Mouse (Mus musculus): ENCODE results near the gene H2-DMb1. TPM values are rescaled to one million over a fixed set of nuclear protein-coding genes. Genes with fewer than 3 reads are reported as not detected.

The H2-DMb1 gene
- 0.15 and 0.87 TPM in 2 replicates for polyA plus RNA-seq (2014; fragmentation: Nextera tagmentation; extraction: Ambion mirVana)

DNA sequence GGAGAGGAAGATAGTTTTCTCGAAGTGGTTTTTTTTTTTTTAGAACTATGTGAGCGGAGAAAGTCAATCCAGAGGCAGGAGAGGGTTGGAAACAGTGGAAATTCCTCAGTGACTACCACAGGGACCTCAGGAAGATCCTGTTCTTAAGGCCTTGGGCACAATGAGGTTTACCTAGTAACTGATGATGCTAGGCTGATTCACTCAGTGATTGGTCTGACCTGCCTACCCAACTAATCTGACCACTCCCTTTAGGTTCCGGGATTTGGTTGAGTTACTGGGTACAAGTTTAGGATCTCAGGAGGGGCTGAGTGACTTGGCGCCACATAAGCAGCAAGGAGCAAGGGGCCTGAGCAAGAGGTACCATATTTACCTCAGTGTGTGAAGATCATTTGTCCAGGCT is at the start of gene H2-DMb1:
H2-DMb1 (plus strand) TSS at position 150 of the 400 bp plus-strand sequence.
- 61% methylated on average over 4 of the region's 4 CpGs for WGBS
- no peaks in the 10 kb centered on the region for H3K36me3 ChIP-seq (ENCODE audit: control insufficient read depth, insufficient read depth, low read length)
- no peak for DNase-seq (ENCODE audit: low spot score)
- ATAC-seq (replicated peaks; ENCODE audit: low FRiP score) = no peak
- no peaks in the 10 kb centered on the region for H3K4me1 ChIP-seq (replicated peaks; ENCODE audit: control insufficient read depth, insufficient read depth, low read length)
- no peak within 1 kb of the TSS for H3K4me2 ChIP-seq (ENCODE audit: low read depth, low read length, severe bottlenecking)
- no peak within 1 kb of the TSS for H3K4me3 ChIP-seq (ENCODE audit: low read depth, low read length)
- H3K27me3 ChIP-seq (ENCODE audit: control insufficient read depth, insufficient read depth, low read length) = no peaks in the 10 kb centered on the region
- no peak within 1 kb of the TSS for H3K27ac ChIP-seq (ENCODE audit: low read depth, low read length)
- H3K9me3 ChIP-seq (ENCODE audit: control insufficient read depth, low read length) = no peaks in the 10 kb centered on the region
- H3K9ac ChIP-seq (ENCODE audit: low read length) = no peak within 1 kb of the TSS

GRCm38 (mm10) chr17:34104804-34105203 is 48.1 kb upstream of the H2-DMb1 start:
- Histone ChIP-seq H3K4me1 (replicated peaks; ENCODE audit: control insufficient read depth, insufficient read depth, low read length) (0 out of 2 replicates have a peak, but pooled peaks cover 2% of the 10 kb centered on the region), H3K4me2 (ENCODE audit: low read depth, low read length, severe bottlenecking) (no peak overlapping the region), H3K27me3 (ENCODE audit: control insufficient read depth, insufficient read depth, low read length) (no peaks in the 10 kb centered on the region), H3K27ac (ENCODE audit: low read depth, low read length) (no peak overlapping the region), H3K9ac (ENCODE audit: low read length) (no peak overlapping the region), H3K4me3 (ENCODE audit: low read depth, low read length) (no peak overlapping the region), H3K9me3 (ENCODE audit: control insufficient read depth, low read length) (no peaks in the 10 kb centered on the region), H3K36me3 (ENCODE audit: control insufficient read depth, insufficient read depth, low read length) (no peaks in the 10 kb centered on the region)
- 87% methylated on average over 9 of the region's 9 CpGs for WGBS
- ATAC-seq (replicated peaks; ENCODE audit: low FRiP score) = no peak
- no peak for DNase-seq (ENCODE audit: low spot score)

- no peak overlapping the region for H3K9ac ChIP-seq (ENCODE audit: low read length)
- H3K4me2 ChIP-seq (ENCODE audit: low read depth, low read length, severe bottlenecking) = no peak overlapping the region
- no peak overlapping the region for H3K27ac ChIP-seq (ENCODE audit: low read depth, low read length)
- no peaks in the 10 kb centered on the region for H3K27me3 ChIP-seq (ENCODE audit: control insufficient read depth, insufficient read depth, low read length)
- H3K9me3 ChIP-seq (ENCODE audit: control insufficient read depth, low read length) = no peaks in the 10 kb centered on the region
- DNase-seq (ENCODE audit: low spot score) (no peak), ATAC-seq (replicated peaks; ENCODE audit: low FRiP score) (no peak)
- 0 out of 2 replicates have a peak, but pooled peaks cover 4% of the 10 kb centered on the region for H3K4me1 ChIP-seq (replicated peaks; ENCODE audit: control insufficient read depth, insufficient read depth, low read length)
- WGBS = 86% methylated on average over 7 of the region's 7 CpGs
- no peak overlapping the region for H3K4me3 ChIP-seq (ENCODE audit: low read depth, low read length)
- H3K36me3 ChIP-seq (ENCODE audit: control insufficient read depth, insufficient read depth, low read length) = no peaks in the 10 kb centered on the region; the same call in 1 of the 2 replicates
Observed at GRCm38 (mm10) chr17:34106555-34106954, 46.3 kb upstream of the H2-DMb1 start.

GRCm38 (mm10) chr17:34107109-34107867 is 45.6 kb upstream of the H2-DMb1 start:
- DNase-seq (ENCODE audit: low spot score) (no peak), ATAC-seq (replicated peaks; ENCODE audit: low FRiP score) (no peak)
- WGBS = 78% methylated on average over 7 of the region's 7 CpGs
- no peaks in the 10 kb centered on the region for H3K9me3 ChIP-seq (ENCODE audit: control insufficient read depth, low read length)
- H3K4me1 ChIP-seq (replicated peaks; ENCODE audit: control insufficient read depth, insufficient read depth, low read length) = 0 out of 2 replicates have a peak, but pooled peaks cover 4% of the 10 kb centered on the region
- no peak overlapping the region for H3K27ac ChIP-seq (ENCODE audit: low read depth, low read length)
- H3K27me3 ChIP-seq (ENCODE audit: control insufficient read depth, insufficient read depth, low read length) = no peaks in the 10 kb centered on the region
- H3K36me3 ChIP-seq (ENCODE audit: control insufficient read depth, insufficient read depth, low read length) = peaks cover 5% of the 10 kb centered on the region; the same call in 1 of the 2 replicates
- no peak overlapping the region for H3K9ac ChIP-seq (ENCODE audit: low read length)
- H3K4me3 ChIP-seq (ENCODE audit: low read depth, low read length) = no peak overlapping the region
- H3K4me2 ChIP-seq (ENCODE audit: low read depth, low read length, severe bottlenecking) = no peak overlapping the region

- H3K9ac ChIP-seq (ENCODE audit: low read length) = no peak overlapping the region
- no peak overlapping the region for H3K4me3 ChIP-seq (ENCODE audit: low read depth, low read length)
- H3K36me3 ChIP-seq (ENCODE audit: control insufficient read depth, insufficient read depth, low read length) = peaks cover 17% of the 10 kb centered on the region; the same call in 1 of the 2 replicates
- H3K9me3 ChIP-seq (ENCODE audit: control insufficient read depth, low read length) = no peaks in the 10 kb centered on the region
- DNase-seq (ENCODE audit: low spot score) = no peak
- no peak overlapping the region for H3K27ac ChIP-seq (ENCODE audit: low read depth, low read length)
- no peak for ATAC-seq (replicated peaks; ENCODE audit: low FRiP score)
- H3K4me1 ChIP-seq (replicated peaks; ENCODE audit: control insufficient read depth, insufficient read depth, low read length) = 0 out of 2 replicates have a peak, but pooled peaks cover 4% of the 10 kb centered on the region
- no peak overlapping the region for H3K4me2 ChIP-seq (ENCODE audit: low read depth, low read length, severe bottlenecking)
- 87% methylated on average over 5 of the region's 6 CpGs for WGBS
- no peaks in the 10 kb centered on the region for H3K27me3 ChIP-seq (ENCODE audit: control insufficient read depth, insufficient read depth, low read length)
Observed at GRCm38 (mm10) chr17:34108460-34108859, 44.4 kb upstream of the H2-DMb1 start.

GRCm38 (mm10) chr17:34109038-34109805 is 43.6 kb upstream of the H2-DMb1 start:
- DNase-seq (ENCODE audit: low spot score) = no peak
- Histone ChIP-seq H3K27ac (ENCODE audit: low read depth, low read length) (peak overlapping the region; percentile 50; the same call in 1 of the 2 replicates), H3K9ac (ENCODE audit: low read length) (no peak overlapping the region), H3K4me2 (ENCODE audit: low read depth, low read length, severe bottlenecking) (no peak overlapping the region), H3K9me3 (ENCODE audit: control insufficient read depth, low read length) (no peaks in the 10 kb centered on the region), H3K27me3 (ENCODE audit: control insufficient read depth, insufficient read depth, low read length) (no peaks in the 10 kb centered on the region), H3K36me3 (ENCODE audit: control insufficient read depth, insufficient read depth, low read length) (peaks cover 22% of the 10 kb centered on the region; the same call in 1 of the 2 replicates), H3K4me1 (replicated peaks; ENCODE audit: control insufficient read depth, insufficient read depth, low read length) (0 out of 2 replicates have a peak, but pooled peaks cover 4% of the 10 kb centered on the region), H3K4me3 (ENCODE audit: low read depth, low read length) (no peak overlapping the region)
- ATAC-seq (replicated peaks; ENCODE audit: low FRiP score) = peak; percentile 21; the same call in 1 of the 2 replicates
- 79% methylated on average over 14 of the region's 14 CpGs for WGBS

- no peak overlapping the region for H3K4me3 ChIP-seq (ENCODE audit: low read depth, low read length)
- no peaks in the 10 kb centered on the region for H3K9me3 ChIP-seq (ENCODE audit: control insufficient read depth, low read length)
- H3K4me1 ChIP-seq (replicated peaks; ENCODE audit: control insufficient read depth, insufficient read depth, low read length) = 0 out of 2 replicates have a peak, but pooled peaks cover 4% of the 10 kb centered on the region
- H3K4me2 ChIP-seq (ENCODE audit: low read depth, low read length, severe bottlenecking) = no peak overlapping the region
- DNase-seq (ENCODE audit: low spot score) (no peak), ATAC-seq (replicated peaks; ENCODE audit: low FRiP score) (peak; percentile 57)
- WGBS = 77% methylated on average over 3 of the region's 3 CpGs
- H3K9ac ChIP-seq (ENCODE audit: low read length) = no peak overlapping the region
- H3K27ac ChIP-seq (ENCODE audit: low read depth, low read length) = peak overlapping the region; percentile 50; the same call in 1 of the 2 replicates
- H3K36me3 ChIP-seq (ENCODE audit: control insufficient read depth, insufficient read depth, low read length) = peaks cover 27% of the 10 kb centered on the region
- H3K27me3 ChIP-seq (ENCODE audit: control insufficient read depth, insufficient read depth, low read length) = no peaks in the 10 kb centered on the region
Observed at GRCm38 (mm10) chr17:34109806-34110195, 43.1 kb upstream of the H2-DMb1 start.

GRCm38 (mm10) chr17:34110309-34110708 is 42.6 kb upstream of the H2-DMb1 start:
- WGBS = 71% methylated on average over 8 of the region's 8 CpGs
- Histone ChIP-seq H3K4me1 (replicated peaks; ENCODE audit: control insufficient read depth, insufficient read depth, low read length) (0 out of 2 replicates have a peak, but pooled peaks cover 4% of the 10 kb centered on the region), H3K27me3 (ENCODE audit: control insufficient read depth, insufficient read depth, low read length) (no peaks in the 10 kb centered on the region), H3K9ac (ENCODE audit: low read length) (no peak overlapping the region), H3K27ac (ENCODE audit: low read depth, low read length) (no peak overlapping the region), H3K4me2 (ENCODE audit: low read depth, low read length, severe bottlenecking) (no peak overlapping the region), H3K4me3 (ENCODE audit: low read depth, low read length) (no peak overlapping the region), H3K9me3 (ENCODE audit: control insufficient read depth, low read length) (no peaks in the 10 kb centered on the region), H3K36me3 (ENCODE audit: control insufficient read depth, insufficient read depth, low read length) (peaks cover 32% of the 10 kb centered on the region)
- DNase-seq (ENCODE audit: low spot score) (peak; percentile 57), ATAC-seq (replicated peaks; ENCODE audit: low FRiP score) (no peak)
